Mouse (Mus musculus): Measurements from ENCODE around the gene Gm29094. TPM values are rescaled to one million over a fixed set of nuclear protein-coding genes. Genes with fewer than 3 reads are reported as not detected.

Gm29094 gene
- polyA plus RNA-seq, 1 experiment = not detected

DNA sequence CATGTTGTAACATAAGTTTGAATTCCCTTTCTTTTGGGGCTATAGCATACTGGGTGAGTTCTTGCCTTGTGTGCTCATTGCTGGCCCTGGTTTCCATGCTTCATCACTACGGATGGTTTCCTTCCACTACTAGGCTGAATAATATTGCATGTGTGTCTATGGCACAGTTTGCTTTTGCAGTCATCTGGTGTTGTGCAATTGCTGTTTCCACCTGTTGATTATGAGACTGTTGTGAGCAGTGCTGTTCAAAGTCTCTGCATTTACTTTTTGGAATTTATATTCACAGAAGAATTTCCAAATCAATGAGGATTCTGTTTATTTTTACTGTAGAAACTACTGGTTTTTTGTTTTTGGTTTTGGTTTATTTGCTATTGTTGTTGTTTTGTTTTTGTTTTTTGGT is 65.4 kb downstream of the Gm29094 start:
- H3K4me3 ChIP-seq (replicated peaks; ENCODE audit: extremely low read depth, low read depth, low read length) = no peak overlapping the region
- no peak for DNase-seq
- H3K4me1 ChIP-seq (ENCODE audit: control insufficient read depth, insufficient read depth, low read length) = no peaks in the 10 kb centered on the region; the same call in 1 of the 2 replicates
- TF ChIP-seq POLR2A (IDR thresholded peaks at IDR 0.05; ENCODE audit: borderline replicate concordance, extremely low read depth, low read depth, low read length) (no peak), CTCF (IDR thresholded peaks at IDR 0.05; ENCODE audit: insufficient read depth, low read length) (no peak)
- WGBS = 79% methylated on average over 1 of the region's 1 CpGs

Other genes with a start within 250 kb of the Gm29094 start
- 4.4 and 5.8 TPM in 2 replicates for gene Bcl2a1a, start 242.5 kb upstream of the Gm29094 start, polyA plus RNA-seq (2012; rRNA removed)
- not detected in 2 replicates for gene Trim43b, start 106.5 kb upstream of the Gm29094 start, polyA plus RNA-seq (2012; rRNA removed)
- gene Bcl2a1b, start 170 bp upstream of the Gm29094 start, polyA plus RNA-seq (2012; rRNA removed) = 4.9 and 6.1 TPM in 2 replicates
- gene Mthfs, start 11.3 kb downstream of the Gm29094 start, polyA plus RNA-seq (2012; rRNA removed) = 10.6 and 19.1 TPM in 2 replicates